Mouse (Mus musculus): Measurements from ENCODE around the gene Pam16. TPM values are rescaled to one million over a fixed set of nuclear protein-coding genes. Genes with fewer than 3 reads are reported as not detected.

Gene Pam16
- polyA plus RNA-seq, 1 experiment from 2014 or later = 75.3 TPM

DNA sequence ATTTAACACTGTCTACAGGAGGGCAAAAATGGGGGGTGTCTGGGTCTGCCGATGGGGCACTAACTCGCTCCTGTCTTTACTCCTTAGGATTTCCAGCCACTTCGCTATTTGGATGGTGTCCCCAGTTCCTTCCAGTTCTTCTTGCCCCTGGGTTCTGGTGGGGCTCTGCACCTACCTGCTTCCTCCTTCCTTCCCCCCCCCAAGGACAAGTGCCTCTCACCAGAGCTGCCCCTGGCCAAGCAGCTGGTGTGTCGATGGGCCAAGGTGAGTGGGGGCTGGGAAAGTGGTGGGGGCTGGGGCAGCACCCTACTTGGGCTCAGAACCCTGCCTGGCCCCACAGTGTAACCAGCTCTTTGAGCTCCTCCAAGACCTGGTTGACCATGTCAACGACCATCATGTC lies 13.6 kb downstream of the Pam16 start:
- Histone ChIP-seq H3K36me3 (ENCODE audit: control insufficient read depth, insufficient read depth, low read length) (peaks cover 13% of the 10 kb centered on the region; the same call in 1 of the 2 replicates), H3K27me3 (ENCODE audit: control insufficient read depth, insufficient read depth, low read length) (no peaks in the 10 kb centered on the region), H3K27ac (ENCODE audit: low read length) (no peak overlapping the region), H3K4me2 (ENCODE audit: low read depth, low read length) (no peak overlapping the region), H3K4me3 (replicated peaks; ENCODE audit: low read length) (no peak overlapping the region), H3K9ac (ENCODE audit: low read length) (no peak overlapping the region), H3K9me3 (replicated peaks; ENCODE audit: control insufficient read depth, low read length) (no peaks in the 10 kb centered on the region), H3K4me1 (ENCODE audit: control insufficient read depth, insufficient read depth, low read length) (peaks cover 23% of the 10 kb centered on the region)
- 87% methylated on average over 5 of the region's 5 CpGs for WGBS
- no peak for ATAC-seq (ENCODE audit: insufficient read depth, low FRiP score)

GRCm38 (mm10) chr16:4608532-4609059 lies 16.2 kb downstream of the Pam16 start:
- Histone ChIP-seq H3K4me2 (ENCODE audit: low read depth, low read length) (no peak overlapping the region), H3K4me1 (ENCODE audit: control insufficient read depth, insufficient read depth, low read length) (peaks cover 48% of the 10 kb centered on the region), H3K9ac (ENCODE audit: low read length) (no peak overlapping the region; the same call in 1 of the 2 replicates), H3K9me3 (replicated peaks; ENCODE audit: control insufficient read depth, low read length) (no peaks in the 10 kb centered on the region), H3K4me3 (replicated peaks; ENCODE audit: low read length) (no peak overlapping the region), H3K27me3 (ENCODE audit: control insufficient read depth, insufficient read depth, low read length) (no peaks in the 10 kb centered on the region), H3K36me3 (ENCODE audit: control insufficient read depth, insufficient read depth, low read length) (peaks cover 11% of the 10 kb centered on the region; the same call in 1 of the 2 replicates), H3K27ac (ENCODE audit: low read length) (no peak overlapping the region)
- 78% methylated on average over 19 of the region's 19 CpGs for WGBS
- no peak for ATAC-seq (ENCODE audit: insufficient read depth, low FRiP score)

- peaks cover 54% of the 10 kb centered on the region for H3K4me1 ChIP-seq (ENCODE audit: control insufficient read depth, insufficient read depth, low read length)
- no peak overlapping the region for H3K4me2 ChIP-seq (ENCODE audit: low read depth, low read length)
- H3K4me3 ChIP-seq (replicated peaks; ENCODE audit: low read length) = no peak overlapping the region
- peak overlapping the region; percentile 76; the same call in 1 of the 2 replicates for H3K27ac ChIP-seq (ENCODE audit: low read length)
- H3K27me3 ChIP-seq (ENCODE audit: control insufficient read depth, insufficient read depth, low read length) = no peaks in the 10 kb centered on the region
- peak overlapping the region; percentile 29 for H3K9ac ChIP-seq (ENCODE audit: low read length)
- no peak for ATAC-seq (ENCODE audit: insufficient read depth, low FRiP score)
- no peaks in the 10 kb centered on the region for H3K9me3 ChIP-seq (replicated peaks; ENCODE audit: control insufficient read depth, low read length)
- WGBS = 36% methylated on average over 9 of the region's 9 CpGs
- peaks cover 9% of the 10 kb centered on the region; the same call in 1 of the 2 replicates for H3K36me3 ChIP-seq (ENCODE audit: control insufficient read depth, insufficient read depth, low read length)
Measured at GRCm38 (mm10) chr16:4607818-4608531, 16.8 kb downstream of the Pam16 start.

- Histone ChIP-seq H3K4me1 (ENCODE audit: control insufficient read depth, insufficient read depth, low read length) (peaks cover 66% of the 10 kb centered on the region), H3K27me3 (ENCODE audit: control insufficient read depth, insufficient read depth, low read length) (no peaks in the 10 kb centered on the region), H3K4me3 (replicated peaks; ENCODE audit: low read length) (no peak overlapping the region), H3K9ac (ENCODE audit: low read length) (peak overlapping the region; percentile 39; the same call in 1 of the 2 replicates), H3K36me3 (ENCODE audit: control insufficient read depth, insufficient read depth, low read length) (0 out of 2 replicates have a peak, but pooled peaks cover 5% of the 10 kb centered on the region), H3K4me2 (ENCODE audit: low read depth, low read length) (0 out of 2 replicates have a peak overlapping the region, but pooled peaks have one; percentile 3), H3K27ac (ENCODE audit: low read length) (peak overlapping the region; percentile 76), H3K9me3 (replicated peaks; ENCODE audit: control insufficient read depth, low read length) (no peaks in the 10 kb centered on the region)
- 13% methylated on average over 5 of the region's 5 CpGs for WGBS
- ATAC-seq (ENCODE audit: insufficient read depth, low FRiP score) = no peak
Measured at GRCm38 (mm10) chr16:4606431-4607084, 18.2 kb downstream of the Pam16 start.

DNA sequence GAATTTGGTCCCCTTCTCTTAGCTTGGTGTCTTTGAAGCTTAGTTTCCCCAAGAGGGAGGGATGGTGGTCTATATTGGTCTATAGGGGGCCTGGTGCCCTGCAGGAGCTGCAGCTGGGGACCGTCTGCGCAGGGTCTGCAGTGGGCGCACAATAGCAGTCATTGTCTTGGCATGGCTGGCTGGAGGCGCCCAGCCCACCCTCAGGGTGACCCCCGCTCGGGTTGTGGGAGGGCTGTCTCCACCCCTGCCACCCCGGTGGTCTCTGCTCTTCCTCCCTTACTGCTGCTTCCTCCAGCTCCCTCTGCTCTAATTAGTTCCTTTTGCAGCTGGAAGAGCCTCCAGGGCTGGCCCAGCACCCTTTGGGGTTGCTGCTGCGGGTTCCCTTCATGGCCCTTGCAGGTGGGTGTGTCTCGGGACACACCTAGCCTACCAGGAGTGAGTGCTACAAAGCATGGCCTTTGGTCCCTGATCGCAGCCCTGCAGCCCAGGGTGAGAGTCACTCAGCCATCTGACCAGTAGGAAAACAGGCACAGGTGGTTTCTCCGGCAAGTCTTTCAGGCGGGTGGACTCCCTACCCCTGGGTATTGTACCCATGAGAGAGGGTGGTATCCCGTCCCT lies 19.2 kb downstream of the Pam16 start:
- no peak overlapping the region for H3K4me3 ChIP-seq (replicated peaks; ENCODE audit: low read length)
- H3K9me3 ChIP-seq (replicated peaks; ENCODE audit: control insufficient read depth, low read length) = no peaks in the 10 kb centered on the region
- H3K27ac ChIP-seq (ENCODE audit: low read length) = peak overlapping the region; percentile 76
- peak; percentile 41; the same call in 1 of the 2 replicates for ATAC-seq (ENCODE audit: insufficient read depth, low FRiP score)
- H3K4me2 ChIP-seq (ENCODE audit: low read depth, low read length) = peak overlapping the region; percentile 23; the same call in 1 of the 2 replicates
- no peaks in the 10 kb centered on the region for H3K27me3 ChIP-seq (ENCODE audit: control insufficient read depth, insufficient read depth, low read length)
- WGBS = 54% methylated on average over 13 of the region's 13 CpGs
- no peaks in the 10 kb centered on the region for H3K36me3 ChIP-seq (ENCODE audit: control insufficient read depth, insufficient read depth, low read length)
- peak overlapping the region; percentile 39; the same call in 1 of the 2 replicates for H3K9ac ChIP-seq (ENCODE audit: low read length)
- H3K4me1 ChIP-seq (ENCODE audit: control insufficient read depth, insufficient read depth, low read length) = peaks cover 71% of the 10 kb centered on the region

DNA sequence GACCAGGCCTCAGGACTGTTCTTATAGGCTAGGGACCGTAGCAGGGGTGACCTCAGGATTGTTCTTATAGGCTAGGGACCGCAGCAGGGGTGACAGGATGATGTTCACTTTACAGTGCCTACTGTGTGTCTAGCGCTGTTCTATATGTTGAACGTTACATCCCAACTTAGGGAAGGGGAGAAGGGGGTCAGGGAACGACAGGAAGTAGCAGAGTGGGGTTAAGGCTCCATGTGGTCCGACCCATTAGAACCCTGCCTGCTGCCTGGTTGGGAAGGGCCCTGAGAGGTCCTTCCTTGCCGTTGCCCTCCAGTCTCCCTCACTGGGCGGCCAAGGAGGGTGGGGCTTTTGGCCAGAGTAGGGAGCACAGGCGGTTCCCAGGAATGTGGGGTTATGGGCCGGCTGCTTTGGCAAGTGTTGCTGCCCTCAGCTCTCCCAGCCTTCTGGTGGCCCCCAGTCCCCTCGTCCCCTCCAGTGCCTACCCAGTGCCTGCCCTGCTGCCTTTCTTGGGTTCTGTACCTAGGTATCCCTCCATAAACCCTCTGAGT lies 20.4 kb downstream of the Pam16 start:
- no peaks in the 10 kb centered on the region for H3K9me3 ChIP-seq (replicated peaks; ENCODE audit: control insufficient read depth, low read length)
- no peak for ATAC-seq (ENCODE audit: insufficient read depth, low FRiP score)
- no peaks in the 10 kb centered on the region for H3K27me3 ChIP-seq (ENCODE audit: control insufficient read depth, insufficient read depth, low read length)
- no peak overlapping the region for H3K4me3 ChIP-seq (replicated peaks; ENCODE audit: low read length)
- peak overlapping the region; percentile 3; the same call in 1 of the 2 replicates for H3K9ac ChIP-seq (ENCODE audit: low read length)
- peak overlapping the region; percentile 39; the same call in 1 of the 2 replicates for H3K27ac ChIP-seq (ENCODE audit: low read length)
- H3K4me1 ChIP-seq (ENCODE audit: control insufficient read depth, insufficient read depth, low read length) = peaks cover 73% of the 10 kb centered on the region
- no peak overlapping the region for H3K4me2 ChIP-seq (ENCODE audit: low read depth, low read length)
- no peaks in the 10 kb centered on the region for H3K36me3 ChIP-seq (ENCODE audit: control insufficient read depth, insufficient read depth, low read length)
- 50% methylated on average over 11 of the region's 11 CpGs for WGBS

- Histone ChIP-seq H3K4me2 (ENCODE audit: low read depth, low read length) (peak overlapping the region; percentile 27; the same call in 1 of the 2 replicates), H3K27ac (ENCODE audit: low read length) (peak overlapping the region; percentile 39), H3K4me1 (ENCODE audit: control insufficient read depth, insufficient read depth, low read length) (peaks cover 81% of the 10 kb centered on the region), H3K36me3 (ENCODE audit: control insufficient read depth, insufficient read depth, low read length) (no peaks in the 10 kb centered on the region), H3K27me3 (ENCODE audit: control insufficient read depth, insufficient read depth, low read length) (no peaks in the 10 kb centered on the region), H3K4me3 (replicated peaks; ENCODE audit: low read length) (no peak overlapping the region), H3K9ac (ENCODE audit: low read length) (peak overlapping the region; percentile 56), H3K9me3 (replicated peaks; ENCODE audit: control insufficient read depth, low read length) (no peaks in the 10 kb centered on the region)
- no peak for ATAC-seq (ENCODE audit: insufficient read depth, low FRiP score)
- 25% methylated on average over 1 of the region's 1 CpGs for WGBS
Measured at GRCm38 (mm10) chr16:4603453-4603837, 21.3 kb downstream of the Pam16 start.

DNA sequence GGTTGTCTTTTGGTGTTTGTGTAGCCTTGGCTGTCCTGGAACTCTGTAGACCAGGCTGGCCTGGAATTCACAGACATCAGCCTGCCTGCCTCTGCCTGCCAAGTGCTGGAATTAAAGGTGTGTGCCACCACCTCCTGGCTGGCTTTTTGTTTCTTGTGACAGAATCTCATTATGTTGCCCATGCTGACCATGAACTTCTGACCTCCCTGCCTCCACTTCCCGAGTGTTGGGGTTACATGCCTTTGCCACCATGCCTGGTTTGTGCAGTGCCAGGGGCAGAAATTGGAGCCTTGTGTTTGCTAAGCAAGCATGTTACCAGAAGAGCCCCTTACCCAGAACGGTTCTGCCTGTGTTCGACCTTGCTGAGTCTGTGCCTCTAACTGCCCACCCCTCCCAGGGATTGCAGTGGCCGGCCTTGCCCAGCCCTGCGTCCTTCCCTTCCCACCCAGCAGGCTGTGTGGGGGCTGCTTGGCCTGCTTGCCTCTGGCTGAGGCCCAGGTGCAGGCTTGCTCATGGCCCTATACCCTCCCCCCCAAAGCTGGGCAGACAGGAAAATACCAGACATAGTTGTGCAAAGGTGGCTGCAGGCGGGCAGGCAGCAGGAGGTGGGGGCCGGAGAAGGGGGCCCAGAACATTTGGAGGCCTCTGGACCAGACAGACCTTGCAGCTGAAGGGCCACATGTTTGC lies 21.9 kb downstream of the Pam16 start:
- Histone ChIP-seq H3K27ac (ENCODE audit: low read length) (peak overlapping the region; percentile 39), H3K4me2 (ENCODE audit: low read depth, low read length) (peak overlapping the region; percentile 27)

More for the DNA sequence above, 21.9 kb downstream of the Pam16 start:
- Histone ChIP-seq H3K4me1 (ENCODE audit: control insufficient read depth, insufficient read depth, low read length) (peaks cover 81% of the 10 kb centered on the region), H3K36me3 (ENCODE audit: control insufficient read depth, insufficient read depth, low read length) (no peaks in the 10 kb centered on the region), H3K9me3 (replicated peaks; ENCODE audit: control insufficient read depth, low read length) (no peaks in the 10 kb centered on the region), H3K9ac (ENCODE audit: low read length) (peak overlapping the region; percentile 56), H3K27me3 (ENCODE audit: control insufficient read depth, insufficient read depth, low read length) (no peaks in the 10 kb centered on the region), H3K4me3 (replicated peaks; ENCODE audit: low read length) (no peak overlapping the region)
- 22% methylated on average over 7 of the region's 7 CpGs for WGBS
- ATAC-seq (ENCODE audit: insufficient read depth, low FRiP score) = 0 out of 2 replicates have a peak, but pooled peaks have one; percentile 16

Measured in stomach, embryonic 16.5 days (tissue).